ENCODE assay signal across 2 mouse cellular contexts in the genomic region with DNA sequence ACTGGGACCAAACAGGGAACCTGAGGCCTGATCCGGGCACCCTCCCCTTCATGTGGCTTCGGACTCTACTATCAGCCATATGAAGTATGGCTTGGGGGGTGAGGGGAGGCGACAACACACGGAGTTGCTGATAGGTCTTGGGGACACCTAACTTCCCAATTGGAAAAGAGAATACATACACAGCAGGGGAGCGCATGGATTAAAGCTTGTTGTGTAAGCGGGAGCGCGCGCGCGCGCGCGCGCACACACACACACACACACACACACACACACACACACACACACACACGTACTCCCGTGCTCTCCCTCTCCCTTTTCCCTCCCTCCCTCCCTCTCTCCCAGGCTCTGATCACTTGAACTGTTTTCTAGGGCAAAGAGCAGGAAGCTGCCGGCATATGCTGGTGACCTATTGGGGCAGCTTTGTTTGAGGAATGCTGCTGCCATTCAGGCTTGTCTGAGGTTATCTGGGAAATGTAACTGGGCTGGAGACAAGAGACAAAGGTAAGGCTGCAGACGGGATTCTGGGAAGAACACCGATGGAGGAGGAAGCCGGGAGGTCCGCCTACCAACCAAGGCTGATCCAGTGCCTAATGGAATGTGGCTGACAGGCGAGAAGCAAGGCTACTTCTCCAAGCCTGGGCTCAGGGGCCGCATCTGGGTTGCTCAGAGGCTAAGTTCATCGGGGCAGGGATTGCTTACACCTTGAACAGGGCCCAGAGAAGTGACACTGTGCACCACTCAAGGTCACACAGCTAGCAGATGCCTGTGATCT.
TF ChIP-seq lines count a peak whose summit lies in the region.

No protein-coding gene starts in this region.

TF ChIP-seq in CH12.LX, 34 proteins besides CTCF, POLR2A, EP300 and RAD21:
- TF ChIP-seq NRF1 (IDR thresholded peaks at IDR 0.05; ENCODE audit: low read depth, low read length) (no peak), ELF1 (IDR thresholded peaks at IDR 0.05; ENCODE audit: low read depth, low read length) (no peak), BHLHE40 (IDR thresholded peaks at IDR 0.05; ENCODE audit: low read depth, low read length) (no peak), USF1 (IDR thresholded peaks at IDR 0.05; ENCODE audit: low read depth, low read length) (no peak), SMC3 (IDR thresholded peaks at IDR 0.05; ENCODE audit: low read depth, low read length) (no peak), TBP (conservative IDR thresholded peaks at IDR 0.05; ENCODE audit: low read depth, low read length) (no peak), MYC (IDR thresholded peaks at IDR 0.05; ENCODE audit: low read depth, low read length) (no peak), GABPA (IDR thresholded peaks at IDR 0.05; ENCODE audit: insufficient replicate concordance, low read depth, low read length) (no peak), USF2 (conservative IDR thresholded peaks at IDR 0.05; ENCODE audit: low read depth, low read length) (no peak), POLR2AphosphoS2 (IDR thresholded peaks at IDR 0.05; ENCODE audit: low read depth, low read length) (no peak), ZMIZ1 (IDR thresholded peaks at IDR 0.05; ENCODE audit: low read depth, low read length) (no peak), HCFC1 (IDR thresholded peaks at IDR 0.05; ENCODE audit: low read depth, low read length) (no peak), CHD2 (IDR thresholded peaks at IDR 0.05; ENCODE audit: low read length) (no peak), ZKSCAN1 (IDR thresholded peaks at IDR 0.05; ENCODE audit: borderline replicate concordance, low read depth, low read length) (no peak)

TF ChIP-seq in MEL, 35 proteins besides CTCF, POLR2A, EP300 and RAD21:
- TF ChIP-seq ETS1 (IDR thresholded peaks at IDR 0.05; ENCODE audit: low read depth, low read length): no peak
- no peak for TF ChIP-seq MXI1 (IDR thresholded peaks at IDR 0.05; ENCODE audit: low read depth, low read length)
- TF ChIP-seq ZC3H11A (IDR thresholded peaks at IDR 0.05; ENCODE audit: low read depth, low read length): no peak
- TF ChIP-seq MYC (IDR thresholded peaks at IDR 0.05; ENCODE audit: low read depth, low read length): no peak
- TF ChIP-seq KAT2A (conservative IDR thresholded peaks at IDR 0.05; ENCODE audit: low read depth, low read length): no peak
- no peak for TF ChIP-seq NRF1 (IDR thresholded peaks at IDR 0.05; ENCODE audit: insufficient read depth, low read depth, low read length, poor library complexity, severe bottlenecking)
- TF ChIP-seq HCFC1 (IDR thresholded peaks at IDR 0.05; ENCODE audit: low read depth, low read length): no peak
- TF ChIP-seq TAL1 (IDR thresholded peaks at IDR 0.05; ENCODE audit: low read length): no peak
- TF ChIP-seq E2F4 (IDR thresholded peaks at IDR 0.05; ENCODE audit: borderline replicate concordance, low read depth, low read length): no peak
- TF ChIP-seq MYB (IDR thresholded peaks at IDR 0.05; ENCODE audit: low read depth, low read length): no peak
- no peak for TF ChIP-seq RCOR1 (IDR thresholded peaks at IDR 0.05; ENCODE audit: low read depth, low read length)
- no peak for TF ChIP-seq TCF12 (IDR thresholded peaks at IDR 0.05; ENCODE audit: low read depth, low read length)
- TF ChIP-seq POLR2AphosphoS5 (IDR thresholded peaks at IDR 0.05; ENCODE audit: borderline replicate concordance, low read depth, low read length): no peak
- no peak for TF ChIP-seq CHD1 (IDR thresholded peaks at IDR 0.05; ENCODE audit: low read depth, low read length)
- no peak for TF ChIP-seq MAX (IDR thresholded peaks at IDR 0.05; ENCODE audit: low read length)
- TF ChIP-seq TBP (IDR thresholded peaks at IDR 0.05; ENCODE audit: low read depth, low read length): no peak
